Mouse (Mus musculus) forebrain, embryonic 13.5 days (tissue): Measurements from ENCODE around the gene Fkbp15. TPM values are rescaled to one million over a fixed set of nuclear protein-coding genes. Genes with fewer than 3 reads are reported as not detected.

ENCODE experiments used
- ATAC-seq: fragments of 200-750 bp; cut with Nextera tagmentation; 2 replicates; pipeline ENCODE4 v1.8.0; 2017
- H3K27ac ChIP-seq: fragments of 300-500 bp; sonication (generic); 2 replicates; pipeline ENCODE4 v1.5.1; 2015; ENCODE audit warnings: inconsistent platforms, mild to moderate bottlenecking, moderate library complexity
- H3K27me3 ChIP-seq: fragments of 300-500 bp; sonication (generic); 2 replicates; pipeline ENCODE4 v1.6.1; 2015; ENCODE audit warnings: mild to moderate bottlenecking, inconsistent platforms
- H3K36me3 ChIP-seq: fragments of 300-500 bp; sonication (generic); 2 replicates; pipeline ENCODE4 v1.6.1; 2015; ENCODE audit warnings: mild to moderate bottlenecking, inconsistent platforms; ENCODE audit not compliant: poor library complexity, severe bottlenecking
- H3K4me1 ChIP-seq: fragments of 300-500 bp; sonication (generic); 2 replicates; pipeline ENCODE4 v1.6.1; 2015; ENCODE audit warnings: inconsistent platforms
- H3K4me2 ChIP-seq: fragments of 300-500 bp; sonication (generic); 2 replicates; pipeline ENCODE4 v1.6.1; 2015; ENCODE audit warnings: inconsistent platforms, mild to moderate bottlenecking, moderate library complexity
- H3K4me3 ChIP-seq: fragments of 300-500 bp; sonication (generic); 2 replicates; pipeline ENCODE4 v1.5.1; 2015; ENCODE audit warnings: mild to moderate bottlenecking, inconsistent platforms
- H3K9ac ChIP-seq: fragments of 300-500 bp; sonication (generic); 2 replicates; pipeline ENCODE4 v1.6.1; 2015; ENCODE audit warnings: mild to moderate bottlenecking, inconsistent platforms
- H3K9me3 ChIP-seq: fragments of 300-500 bp; sonication (generic); replicated peaks from 2 replicates; pipeline ENCODE4 v1.6.1; 2016; ENCODE audit warnings: inconsistent platforms
- WGBS: fragments of 180-500 bp; shearing (Covaris S2); methylation state at CpG from one replicate; pipeline ENCODE4 v1.1.7; 2015; 5-methylcytosine and 5-hydroxymethylcytosine counted together
- polyA plus RNA-seq: library from polyadenylated mRNA; unstranded; fragments of >200 nt; fragmentation: Nextera tagmentation; extraction: Ambion mirVana; gene quantifications from 2 replicates; pipeline ENCODE4 v1.2.1, GENCODE M21; 2015

Gene Fkbp15
- polyA plus RNA-seq, 1 experiment from 2014 or later = 19.7 TPM

DNA sequence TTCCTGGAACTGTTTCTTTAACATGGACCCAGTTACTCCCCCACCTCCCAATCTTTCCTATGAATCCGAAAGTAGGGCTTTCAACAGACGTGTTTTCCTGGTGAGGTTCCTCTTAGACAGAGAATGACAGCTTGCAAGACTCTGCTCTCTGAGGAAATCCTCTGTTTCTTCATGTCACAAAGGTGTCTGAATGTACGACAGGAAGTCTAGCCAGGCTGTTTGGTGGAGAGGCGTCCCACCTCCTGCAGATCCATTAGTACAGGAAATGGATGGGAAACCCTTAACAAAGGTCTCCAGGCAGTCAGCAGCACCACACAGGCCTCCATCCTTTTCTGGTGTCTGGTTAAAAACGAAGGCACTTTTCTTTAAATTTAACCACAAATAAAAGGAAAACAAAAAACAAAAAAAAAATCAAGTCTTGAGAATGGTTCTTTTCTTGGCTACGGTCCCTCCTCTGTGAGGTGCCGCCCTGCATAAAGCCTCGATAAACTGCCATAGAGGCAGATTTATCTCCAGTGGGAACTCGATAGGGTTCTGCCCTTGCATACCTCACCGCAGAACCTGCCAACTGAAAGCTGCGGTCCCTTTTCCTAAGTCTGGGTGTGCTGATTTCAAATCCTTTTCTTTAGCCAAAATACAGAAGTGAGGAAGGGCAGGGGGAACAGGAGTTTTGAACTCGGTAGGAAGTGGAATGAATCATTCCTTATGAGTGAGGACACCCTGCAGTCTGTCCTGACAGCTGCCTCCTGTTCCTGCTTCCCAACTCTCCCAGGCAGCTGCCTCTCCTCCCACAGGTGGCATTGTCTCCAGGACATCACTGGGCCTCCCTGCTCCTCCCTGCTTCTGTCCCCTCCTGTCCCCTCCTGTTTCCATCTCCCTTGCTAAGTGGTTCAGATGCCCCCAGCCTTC, 73.1 kb downstream of the Fkbp15 start:
- Histone ChIP-seq H3K36me3 (no peaks in the 10 kb centered on the region), H3K4me2 (peak overlapping the region; percentile 82), H3K9me3 (no peaks in the 10 kb centered on the region), H3K4me3 (peak overlapping the region; percentile 70), H3K27ac (no peak overlapping the region), H3K4me1 (peaks cover 15% of the 10 kb centered on the region), H3K27me3 (no peaks in the 10 kb centered on the region), H3K9ac (peak overlapping the region; percentile 72)
- ATAC-seq = no peak
- 20% methylated on average over 12 of the region's 12 CpGs for WGBS

DNA sequence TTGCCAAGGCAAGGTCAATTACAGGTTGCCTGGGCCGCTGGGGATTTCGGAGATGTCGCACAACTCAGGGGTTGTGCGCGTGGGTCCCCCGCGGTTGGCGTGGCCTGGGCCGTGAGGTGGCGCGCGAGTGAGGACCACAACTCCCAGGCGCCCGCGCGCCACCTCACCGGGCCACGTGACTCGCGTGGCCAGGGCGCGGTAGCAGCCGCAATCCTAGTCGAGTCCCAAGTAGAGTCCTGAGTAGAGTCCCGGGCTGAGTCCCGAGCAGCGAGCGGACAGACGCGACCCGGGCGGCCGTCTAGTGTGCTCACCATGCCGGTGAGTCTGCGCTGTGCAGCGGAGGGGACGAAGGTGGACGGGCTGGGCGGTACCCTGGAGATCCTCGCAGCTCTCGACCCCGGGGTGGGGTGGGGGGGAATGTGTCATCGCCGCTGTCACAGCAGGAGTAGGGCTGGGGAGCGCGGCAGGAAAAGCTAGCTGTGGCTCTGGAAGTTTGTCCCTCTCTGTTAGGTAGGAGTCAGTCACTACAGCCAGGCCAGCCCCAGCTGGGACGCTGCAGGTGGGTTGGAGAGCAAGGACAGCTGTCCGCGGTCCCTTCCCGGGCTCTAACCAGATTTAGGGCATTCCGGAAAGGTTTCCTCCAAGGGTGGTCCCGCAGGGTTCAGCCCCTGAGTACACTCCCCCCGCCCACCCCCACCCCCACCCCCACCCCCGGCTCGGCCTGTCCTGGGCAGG, 73.9 kb downstream of the Fkbp15 start:
- Histone ChIP-seq H3K9ac (peak overlapping the region; percentile 72), H3K36me3 (no peaks in the 10 kb centered on the region)
- WGBS = 0% methylated on average over 53 of the region's 55 CpGs

GRCm38 (mm10) chr4:62285576-62285975, 74.8 kb downstream of the Fkbp15 start:
- Histone ChIP-seq H3K27ac (no peak overlapping the region), H3K4me1 (peaks cover 15% of the 10 kb centered on the region), H3K4me3 (no peak overlapping the region), H3K4me2 (peak overlapping the region; percentile 82; the same call in 1 of the 2 replicates), H3K27me3 (no peaks in the 10 kb centered on the region), H3K9me3 (no peaks in the 10 kb centered on the region), H3K9ac (no peak overlapping the region), H3K36me3 (no peaks in the 10 kb centered on the region)
- 76% methylated on average over 8 of the region's 8 CpGs for WGBS
- 0 out of 2 replicates have a peak, but pooled peaks have one; percentile 9 for ATAC-seq

More for the DNA sequence above, 73.9 kb downstream of the Fkbp15 start:
- peak overlapping the region; percentile 82 for H3K4me2 ChIP-seq
- peaks cover 15% of the 10 kb centered on the region for H3K4me1 ChIP-seq
- H3K27me3 ChIP-seq = no peaks in the 10 kb centered on the region
- H3K27ac ChIP-seq = no peak overlapping the region
- no peaks in the 10 kb centered on the region for H3K9me3 ChIP-seq
- ATAC-seq = peak; percentile 97
- peak overlapping the region; percentile 70 for H3K4me3 ChIP-seq

DNA sequence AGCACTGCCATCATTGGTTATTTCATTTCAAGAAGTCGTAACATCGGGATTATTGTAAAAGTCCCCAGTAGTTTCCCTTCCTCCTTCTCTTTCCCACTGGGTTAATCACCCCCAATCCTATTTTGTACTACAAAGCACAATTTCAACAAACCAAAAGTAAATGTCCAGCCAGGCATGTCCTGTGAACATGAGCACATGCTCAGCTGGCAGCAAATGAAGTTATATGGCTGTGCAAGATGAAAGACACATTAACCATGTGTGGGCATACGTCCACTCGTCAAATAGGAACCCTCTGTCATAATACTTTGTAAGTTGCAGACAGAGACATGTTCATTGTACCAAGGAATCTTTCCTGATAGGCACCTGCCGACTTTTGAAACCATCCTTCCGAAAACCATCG, 77.4 kb downstream of the Fkbp15 start:
- 89% methylated on average over 7 of the region's 7 CpGs for WGBS
- no peaks in the 10 kb centered on the region for H3K27me3 ChIP-seq
- no peak overlapping the region for H3K27ac ChIP-seq
- ATAC-seq = no peak
- H3K9ac ChIP-seq = no peak overlapping the region
- no peak overlapping the region for H3K4me3 ChIP-seq
- H3K4me1 ChIP-seq = peaks cover 13% of the 10 kb centered on the region
- no peaks in the 10 kb centered on the region for H3K9me3 ChIP-seq
- no peaks in the 10 kb centered on the region for H3K36me3 ChIP-seq
- H3K4me2 ChIP-seq = no peak overlapping the region

- Histone ChIP-seq H3K4me1 (0 out of 2 replicates have a peak, but pooled peaks cover 2% of the 10 kb centered on the region), H3K27ac (no peak overlapping the region), H3K9ac (no peak overlapping the region), H3K4me2 (no peak overlapping the region), H3K4me3 (no peak overlapping the region), H3K9me3 (no peaks in the 10 kb centered on the region), H3K36me3 (no peaks in the 10 kb centered on the region), H3K27me3 (no peaks in the 10 kb centered on the region)
- ATAC-seq = no peak
- WGBS = 65% methylated on average over 5 of the region's 5 CpGs
These were observed 79.0 kb downstream of the Fkbp15 start for GRCm38 (mm10) chr4:62281319-62281718.

- WGBS = 81% methylated on average over 4 of the region's 4 CpGs
These were observed 82.3 kb downstream of the Fkbp15 start for GRCm38 (mm10) chr4:62278081-62278480.

DNA sequence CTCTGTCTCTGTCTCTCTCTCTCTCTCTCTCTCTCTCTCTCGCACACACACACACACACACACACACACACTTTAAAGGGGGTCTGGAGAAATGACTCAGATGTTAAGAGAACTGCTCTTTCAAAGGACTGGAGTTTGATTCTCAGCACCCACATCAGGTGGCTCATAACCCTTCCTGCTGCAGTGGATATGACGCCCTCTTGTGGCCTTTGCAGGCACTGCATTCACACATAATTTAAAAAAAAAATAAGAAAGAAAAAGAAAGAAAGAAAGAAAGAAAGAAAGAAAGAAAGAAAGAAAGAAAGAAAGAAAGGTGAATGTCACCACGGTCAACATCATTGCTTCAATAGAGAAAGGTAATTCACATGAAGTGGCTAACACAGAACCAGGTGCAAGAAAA, 83.1 kb downstream of the Fkbp15 start:
- Histone ChIP-seq H3K27ac (no peak overlapping the region), H3K4me2 (no peak overlapping the region), H3K9ac (no peak overlapping the region), H3K36me3 (no peaks in the 10 kb centered on the region), H3K4me1 (peaks cover 6% of the 10 kb centered on the region), H3K9me3 (no peaks in the 10 kb centered on the region), H3K4me3 (no peak overlapping the region), H3K27me3 (no peaks in the 10 kb centered on the region)
- ATAC-seq = no peak
- WGBS = 61% methylated on average over 3 of the region's 3 CpGs

More at GRCm38 (mm10) chr4:62278081-62278480, 82.3 kb downstream of the Fkbp15 start:
- Histone ChIP-seq H3K36me3 (no peaks in the 10 kb centered on the region), H3K9ac (no peak overlapping the region), H3K4me3 (no peak overlapping the region), H3K4me2 (no peak overlapping the region), H3K27ac (no peak overlapping the region), H3K9me3 (no peaks in the 10 kb centered on the region), H3K27me3 (no peaks in the 10 kb centered on the region), H3K4me1 (peaks cover 6% of the 10 kb centered on the region)
- ATAC-seq = no peak

DNA sequence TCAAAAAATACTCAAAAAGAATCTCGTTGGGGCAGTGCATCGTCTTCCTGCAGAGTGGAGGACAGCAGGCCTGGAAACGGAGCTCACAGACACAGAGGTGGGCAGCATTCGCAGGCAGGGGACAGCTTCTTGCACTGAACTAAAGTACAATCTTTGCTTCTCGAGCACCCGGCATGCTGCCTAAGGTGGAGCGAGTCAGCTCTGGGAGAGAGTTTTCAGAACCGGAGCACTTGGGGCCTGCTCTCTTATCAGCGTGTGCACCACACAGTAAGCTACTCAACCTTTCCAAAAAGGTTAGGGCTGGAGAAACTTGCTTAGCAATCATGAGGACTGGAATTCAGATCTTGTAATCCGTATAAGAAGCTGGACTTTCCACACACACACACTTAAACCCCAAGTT, 83.7 kb downstream of the Fkbp15 start:
- Histone ChIP-seq H3K4me2 (no peak overlapping the region), H3K36me3 (no peaks in the 10 kb centered on the region), H3K9me3 (no peaks in the 10 kb centered on the region), H3K4me1 (peaks cover 6% of the 10 kb centered on the region), H3K27ac (no peak overlapping the region), H3K4me3 (no peak overlapping the region), H3K27me3 (no peaks in the 10 kb centered on the region), H3K9ac (no peak overlapping the region)
- no peak for ATAC-seq
- 88% methylated on average over 10 of the region's 10 CpGs for WGBS

DNA sequence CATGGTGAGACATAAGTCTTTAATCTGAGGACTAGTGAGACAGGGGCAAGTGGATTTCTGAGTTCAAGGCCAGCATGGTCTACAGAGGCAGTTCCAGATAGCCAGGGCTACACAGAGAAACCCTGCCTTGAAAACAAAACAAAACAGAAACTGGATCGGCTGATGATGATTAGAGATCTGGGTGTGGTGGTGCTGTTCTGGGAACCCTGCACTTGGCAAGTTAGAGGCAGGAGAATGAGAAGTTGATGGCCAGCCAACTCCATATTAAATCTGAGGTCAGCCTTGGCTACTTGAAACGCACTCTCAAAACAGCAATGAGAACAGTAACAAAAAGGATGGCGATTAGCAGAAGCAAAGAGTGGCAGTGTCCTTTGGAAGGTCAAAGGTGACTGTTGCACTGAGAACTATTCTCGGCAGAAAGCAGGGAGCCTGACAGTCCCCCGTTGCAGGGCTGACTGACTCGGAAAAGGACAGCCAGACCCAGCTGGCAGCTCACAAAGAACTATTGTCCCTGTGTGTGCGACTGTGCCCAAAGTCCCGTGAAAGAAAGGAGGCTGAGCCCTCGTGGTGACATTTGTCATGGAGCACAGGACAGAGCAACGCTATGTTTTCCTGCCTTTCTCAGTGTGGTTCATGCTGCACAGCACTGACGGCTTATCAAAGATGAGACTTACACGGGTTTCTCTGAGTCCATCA, 85.4 kb downstream of the Fkbp15 start:
- no peaks in the 10 kb centered on the region for H3K9me3 ChIP-seq
- H3K27ac ChIP-seq = no peak overlapping the region
- H3K4me1 ChIP-seq = peaks cover 6% of the 10 kb centered on the region
- H3K36me3 ChIP-seq = no peaks in the 10 kb centered on the region
- no peak overlapping the region for H3K9ac ChIP-seq
- no peaks in the 10 kb centered on the region for H3K27me3 ChIP-seq
- 6% methylated on average over 12 of the region's 12 CpGs for WGBS
- H3K4me2 ChIP-seq = 0 out of 2 replicates have a peak overlapping the region, but pooled peaks have one; percentile 0
- peak; percentile 71 for ATAC-seq
- H3K4me3 ChIP-seq = no peak overlapping the region

- no peak for ATAC-seq
- Histone ChIP-seq H3K27ac (no peak overlapping the region), H3K9ac (no peak overlapping the region), H3K9me3 (no peaks in the 10 kb centered on the region), H3K36me3 (no peaks in the 10 kb centered on the region), H3K27me3 (no peaks in the 10 kb centered on the region), H3K4me1 (peaks cover 6% of the 10 kb centered on the region), H3K4me2 (no peak overlapping the region), H3K4me3 (no peak overlapping the region)
- WGBS = 95% methylated on average over 10 of the region's 10 CpGs
These were observed 86.4 kb downstream of the Fkbp15 start for GRCm38 (mm10) chr4:62273916-62274315.

GRCm38 (mm10) chr4:62272696-62273095, 87.7 kb downstream of the Fkbp15 start:
- Histone ChIP-seq H3K27me3 (no peaks in the 10 kb centered on the region), H3K4me2 (no peak overlapping the region), H3K27ac (no peak overlapping the region), H3K4me3 (no peak overlapping the region), H3K4me1 (peaks cover 6% of the 10 kb centered on the region), H3K36me3 (no peaks in the 10 kb centered on the region), H3K9ac (no peak overlapping the region), H3K9me3 (no peaks in the 10 kb centered on the region)
- no peak for ATAC-seq
- WGBS = 93% methylated on average over 10 of the region's 10 CpGs

DNA sequence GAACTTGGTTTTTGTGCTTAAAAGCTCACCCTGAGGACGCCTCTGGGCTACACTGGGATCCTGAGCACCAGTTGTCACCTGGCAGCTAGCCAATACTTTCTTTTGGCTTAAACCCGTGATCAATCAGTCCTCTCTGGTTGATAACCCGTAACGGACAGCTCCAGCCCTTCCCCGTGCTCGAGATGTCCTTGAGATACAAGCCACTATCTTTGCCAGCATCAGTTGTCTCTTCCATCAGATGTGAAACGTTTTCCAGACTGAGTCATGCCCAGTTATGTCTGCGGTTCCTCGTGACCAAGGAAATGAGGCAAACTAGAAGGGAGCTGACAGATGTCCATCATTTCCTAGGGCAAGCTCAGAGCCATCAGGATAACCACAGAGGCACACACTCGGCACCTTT, 93.2 kb downstream of the Fkbp15 start:
- WGBS = 83% methylated on average over 10 of the region's 10 CpGs
- H3K4me1 ChIP-seq = no peaks in the 10 kb centered on the region
- ATAC-seq = no peak

More for the DNA sequence above, 93.2 kb downstream of the Fkbp15 start:
- H3K36me3 ChIP-seq = no peaks in the 10 kb centered on the region
- no peak overlapping the region for H3K4me3 ChIP-seq
- H3K9ac ChIP-seq = no peak overlapping the region
- no peak overlapping the region for H3K27ac ChIP-seq
- H3K4me2 ChIP-seq = no peak overlapping the region
- H3K9me3 ChIP-seq = no peaks in the 10 kb centered on the region
- no peaks in the 10 kb centered on the region for H3K27me3 ChIP-seq
